Mouse (Mus musculus) kidney, embryonic 16.5 days (tissue): Measurements from ENCODE around the gene Lipo4. TPM values are rescaled to one million over a fixed set of nuclear protein-coding genes. Genes with fewer than 3 reads are reported as not detected.
"Not testable (repeated sequence)": the region's sequence is repeated elsewhere in the genome, so short reads cannot be mapped to it uniquely, and the experiment has no call there.

Experiments used
- ATAC-seq: fragments of 200-750 bp; cut with Nextera tagmentation; 2 replicates; pipeline ENCODE4 v1.8.0; 2017; ENCODE audit warnings: moderate TSS enrichment; ENCODE audit not compliant: low FRiP score, low TSS enrichment
- H3K27ac ChIP-seq: fragments of 300-500 bp; sonication (generic); 2 replicates; pipeline ENCODE4 v1.5.1; 2014; ENCODE audit warnings: low read length
- H3K27me3 ChIP-seq: fragments of 300-500 bp; sonication (generic); 2 replicates; pipeline ENCODE4 v1.6.1; 2014; ENCODE audit warnings: low read length, control low read depth, mixed read lengths; ENCODE audit not compliant: insufficient read depth
- H3K36me3 ChIP-seq: fragments of 300-500 bp; sonication (generic); 2 replicates; pipeline ENCODE4 v1.6.1; 2014; ENCODE audit warnings: low read length, control low read depth, mixed read lengths; ENCODE audit not compliant: insufficient read depth
- H3K4me1 ChIP-seq: fragments of 300-500 bp; sonication (generic); 2 replicates; pipeline ENCODE4 v1.6.1; 2014; ENCODE audit warnings: low read length, control low read depth, mixed read lengths; ENCODE audit not compliant: insufficient read depth
- H3K4me2 ChIP-seq: fragments of 300-500 bp; sonication (generic); replicated peaks from 2 replicates; pipeline ENCODE4 v1.6.1; 2014; ENCODE audit warnings: low read depth, low read length
- H3K4me3 ChIP-seq: fragments of 300-500 bp; sonication (generic); 2 replicates; pipeline ENCODE4 v1.5.1; 2014; ENCODE audit warnings: mild to moderate bottlenecking, low read length
- H3K9ac ChIP-seq: fragments of 300-500 bp; sonication (generic); replicated peaks from 2 replicates; pipeline ENCODE4 v1.6.1; 2014; ENCODE audit warnings: low read length
- H3K9me3 ChIP-seq: fragments of 300-500 bp; sonication (generic); 2 replicates; pipeline ENCODE4 v1.6.1; 2016; ENCODE audit warnings: low read length, control low read depth
- WGBS: fragments of 180-500 bp; shearing (Covaris S2); extraction: QIAGEN DNeasy Blood & Tissue Kit; methylation state at CpG from one replicate; pipeline ENCODE4 v1.1.7; 2014; 5-methylcytosine and 5-hydroxymethylcytosine counted together
- polyA plus RNA-seq: library from polyadenylated mRNA; unstranded; fragments of >200 nt; fragmentation: Nextera tagmentation; extraction: Ambion mirVana; gene quantifications from 2 replicates; pipeline ENCODE4 v1.2.1, GENCODE M21; 2015

The Lipo4 gene
- polyA plus RNA-seq = not detected in 2 replicates

- Histone ChIP-seq H3K4me1 (no peaks in the 10 kb centered on the region), H3K9ac (no peak within 1 kb of the TSS), H3K9me3 (no peaks in the 10 kb centered on the region), H3K27me3 (no peaks in the 10 kb centered on the region), H3K27ac (no peak within 1 kb of the TSS), H3K4me3 (no peak within 1 kb of the TSS), H3K36me3 (no peaks in the 10 kb centered on the region), H3K4me2 (no peak within 1 kb of the TSS)
- ATAC-seq = no peak
Observed at GRCm38 (mm10) chr19:33517680-33518079, at the start of gene Lipo4. TSS of gene Lipo4 (minus strand) at chr19:33517780.

GRCm38 (mm10) chr19:33456426-33456825 is 61.2 kb downstream of the Lipo4 start:
- H3K36me3 ChIP-seq, ATAC-seq, H3K9ac ChIP-seq, H3K4me2 ChIP-seq, H3K27ac ChIP-seq, H3K4me3 ChIP-seq, H3K27me3 ChIP-seq, H3K4me1 ChIP-seq, H3K9me3 ChIP-seq: not testable (repeated sequence)
- 43% methylated on average over 4 of the region's 4 CpGs for WGBS

DNA sequence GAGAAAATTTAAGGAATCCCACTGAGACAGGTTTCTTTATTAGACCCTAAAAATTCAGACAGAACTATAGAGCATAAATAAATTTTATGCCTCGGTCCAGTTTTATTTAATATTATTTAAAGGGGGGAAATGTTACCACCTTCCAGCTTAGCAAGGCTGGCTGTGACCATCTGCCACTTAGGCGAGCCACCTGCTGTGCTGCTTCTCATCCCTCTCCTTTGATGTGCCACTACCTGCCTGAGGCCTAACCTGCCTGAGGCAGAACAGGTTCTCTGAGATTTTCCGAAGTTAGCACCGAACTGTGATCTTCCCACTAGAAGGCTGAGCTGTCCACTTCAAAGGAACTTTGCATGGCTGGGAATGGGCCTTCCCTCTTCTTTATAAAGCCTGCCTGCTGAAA is 63.9 kb downstream of the Lipo4 start:
- no peaks in the 10 kb centered on the region for H3K27me3 ChIP-seq
- 63% methylated on average over 4 of the region's 4 CpGs for WGBS

More for the DNA sequence above, 63.9 kb downstream of the Lipo4 start:
- ATAC-seq = no peak
- no peaks in the 10 kb centered on the region for H3K4me1 ChIP-seq
- no peak overlapping the region for H3K4me2 ChIP-seq
- no peak overlapping the region for H3K27ac ChIP-seq
- no peaks in the 10 kb centered on the region for H3K36me3 ChIP-seq
- no peak overlapping the region for H3K9ac ChIP-seq
- H3K4me3 ChIP-seq = no peak overlapping the region
- H3K9me3 ChIP-seq = peaks cover 6% of the 10 kb centered on the region

Other genes starting within 250 kb of the Lipo4 start
- gene Rnls, start 125.5 kb downstream of the Lipo4 start, polyA plus RNA-seq = 7.3 and 8.2 TPM in 2 replicates
- gene Gm8978, start 107.5 kb upstream of the Lipo4 start, polyA plus RNA-seq = not detected in 2 replicates
- gene Lipo2, start 233.6 kb upstream of the Lipo4 start, polyA plus RNA-seq = 0.12 and 0.24 TPM in 2 replicates
- 16.5 and 17.8 TPM in 2 replicates for gene Lipo3, start 244.2 kb upstream of the Lipo4 start, polyA plus RNA-seq